Mouse (Mus musculus): ENCODE measurements around the gene Acaa1b. TPM values are rescaled to one million over a fixed set of nuclear protein-coding genes. Genes with fewer than 3 reads are reported as not detected.
A peak's percentile ranks its signal among the peaks of the same experiment; 100 is the strongest.

Gene Acaa1b
- polyA plus RNA-seq, 1 experiment from 2014 or later: 3.8 TPM

- H3K4me1 ChIP-seq: no peaks in the 10 kb centered on the region
- no peak overlapping the region for H3K27ac ChIP-seq
- H3K9ac ChIP-seq: no peak overlapping the region
- H3K27me3 ChIP-seq: no peaks in the 10 kb centered on the region
- no peaks in the 10 kb centered on the region for H3K9me3 ChIP-seq
- H3K4me3 ChIP-seq: no peak overlapping the region
- no peaks in the 10 kb centered on the region for H3K36me3 ChIP-seq
- H3K4me2 ChIP-seq: no peak overlapping the region
- no peak for ATAC-seq (ENCODE audit: insufficient number of reproducible peaks, insufficient read depth, low FRiP score, low TSS enrichment, low read depth)
- WGBS: 79% methylated on average over 7 of the region's 7 CpGs
Measured at GRCm38 (mm10) chr9:119164743-119165142, 7.8 kb upstream of the Acaa1b start.

- ATAC-seq (ENCODE audit: insufficient number of reproducible peaks, insufficient read depth, low FRiP score, low TSS enrichment, low read depth): no peak
- Histone ChIP-seq H3K4me1 (peaks cover 4% of the 10 kb centered on the region; the same call in 1 of the 2 replicates), H3K4me3 (no peak overlapping the region), H3K27me3 (peaks cover 24% of the 10 kb centered on the region), H3K4me2 (no peak overlapping the region), H3K27ac (no peak overlapping the region), H3K9me3 (no peaks in the 10 kb centered on the region), H3K9ac (no peak overlapping the region), H3K36me3 (no peaks in the 10 kb centered on the region)
- WGBS: 85% methylated on average over 3 of the region's 3 CpGs
Measured at GRCm38 (mm10) chr9:119160689-119161088, 3.8 kb upstream of the Acaa1b start.

DNA sequence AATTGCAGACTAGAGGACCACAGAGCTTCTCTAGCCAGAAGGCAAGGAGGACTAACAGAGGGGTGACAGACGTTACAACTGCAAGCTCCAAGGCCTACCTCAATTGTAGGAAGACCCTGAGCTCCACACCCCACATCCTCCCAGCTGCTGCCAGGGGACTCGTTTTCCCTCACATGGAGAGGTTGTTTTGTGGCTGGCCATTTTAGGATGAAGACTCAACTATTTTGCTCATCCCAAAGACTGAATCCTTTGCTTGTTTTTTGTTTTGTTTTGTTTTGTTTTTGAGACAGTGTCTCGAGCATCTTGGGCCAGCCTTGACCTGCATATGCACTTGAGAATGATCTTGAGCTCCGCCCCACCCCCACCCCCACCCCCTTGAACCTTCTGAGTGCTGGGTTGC, 2.0 kb upstream of the Acaa1b start, which contains the start of gene Gm47289:
TSS of gene Gm47289 (plus strand) at position 301 of the 400 bp plus-strand sequence.
- Histone ChIP-seq H3K27me3 (peaks cover 35% of the 10 kb centered on the region), H3K4me2 (no peak within 1 kb of the TSS), H3K9ac (no peak within 1 kb of the TSS), H3K9me3 (no peaks in the 10 kb centered on the region), H3K27ac (no peak within 1 kb of the TSS), H3K4me3 (no peak within 1 kb of the TSS), H3K4me1 (peaks cover 4% of the 10 kb centered on the region; the same call in 1 of the 2 replicates), H3K36me3 (no peaks in the 10 kb centered on the region)
- WGBS: 56% methylated on average over 4 of the region's 4 CpGs
- no peak for ATAC-seq (ENCODE audit: insufficient number of reproducible peaks, insufficient read depth, low FRiP score, low TSS enrichment, low read depth)

- H3K27ac ChIP-seq: no peak overlapping the region
- H3K4me2 ChIP-seq: peak overlapping the region; percentile 75
- peaks cover 35% of the 10 kb centered on the region for H3K27me3 ChIP-seq
- H3K9ac ChIP-seq: peak overlapping the region; percentile 63; the same call in 1 of the 2 replicates
- H3K36me3 ChIP-seq: no peaks in the 10 kb centered on the region
- H3K9me3 ChIP-seq: no peaks in the 10 kb centered on the region
- WGBS: 48% methylated on average over 7 of the region's 7 CpGs
- H3K4me1 ChIP-seq: peaks cover 4% of the 10 kb centered on the region; the same call in 1 of the 2 replicates
- no peak for ATAC-seq (ENCODE audit: insufficient number of reproducible peaks, insufficient read depth, low FRiP score, low TSS enrichment, low read depth)
- peak overlapping the region; percentile 53; the same call in 1 of the 2 replicates for H3K4me3 ChIP-seq
Measured at GRCm38 (mm10) chr9:119155826-119156225, 1.1 kb downstream of the Acaa1b start.

- WGBS: 76% methylated on average over 8 of the region's 8 CpGs
- H3K9me3 ChIP-seq: no peaks in the 10 kb centered on the region
- H3K27me3 ChIP-seq: peaks cover 35% of the 10 kb centered on the region
- H3K4me3 ChIP-seq: no peak overlapping the region
- peaks cover 4% of the 10 kb centered on the region; the same call in 1 of the 2 replicates for H3K4me1 ChIP-seq
- H3K4me2 ChIP-seq: no peak overlapping the region
- no peak overlapping the region for H3K9ac ChIP-seq
- H3K27ac ChIP-seq: no peak overlapping the region
- H3K36me3 ChIP-seq: no peaks in the 10 kb centered on the region
- ATAC-seq (ENCODE audit: insufficient number of reproducible peaks, insufficient read depth, low FRiP score, low TSS enrichment, low read depth): no peak
Measured at GRCm38 (mm10) chr9:119155416-119155815, 1.5 kb downstream of the Acaa1b start.

DNA sequence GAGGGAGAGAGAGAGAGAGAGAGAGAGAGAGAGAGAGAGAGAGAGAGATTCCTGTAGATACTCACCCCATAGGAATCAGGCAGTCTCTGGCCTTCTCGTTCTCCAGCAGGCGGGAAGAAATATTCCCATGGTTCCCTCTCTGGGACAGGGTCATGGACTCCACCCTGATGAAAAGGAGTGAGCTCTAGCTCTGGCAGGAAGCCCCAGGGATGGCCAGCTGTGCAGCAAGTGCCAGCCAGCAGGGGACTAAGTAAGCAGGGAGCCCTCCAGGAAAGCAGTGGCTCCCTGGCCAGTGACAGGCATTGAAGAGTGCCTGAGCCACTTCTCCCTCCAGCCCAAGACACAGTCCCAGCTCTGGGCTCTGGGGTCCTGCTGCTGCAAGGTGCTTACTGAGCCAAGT, 5.1 kb downstream of the Acaa1b start:
- 70% methylated on average over 2 of the region's 2 CpGs for WGBS
- H3K27me3 ChIP-seq: peaks cover 20% of the 10 kb centered on the region
- H3K9ac ChIP-seq: no peak overlapping the region
- ATAC-seq (ENCODE audit: insufficient number of reproducible peaks, insufficient read depth, low FRiP score, low TSS enrichment, low read depth): no peak
- no peak overlapping the region for H3K27ac ChIP-seq
- H3K36me3 ChIP-seq: no peaks in the 10 kb centered on the region
- no peaks in the 10 kb centered on the region for H3K9me3 ChIP-seq
- no peak overlapping the region for H3K4me3 ChIP-seq
- H3K4me2 ChIP-seq: no peak overlapping the region
- H3K4me1 ChIP-seq: peaks cover 4% of the 10 kb centered on the region; the same call in 1 of the 2 replicates

- H3K4me3 ChIP-seq: no peak overlapping the region
- 20% methylated on average over 5 of the region's 5 CpGs for WGBS
- H3K9ac ChIP-seq: no peak overlapping the region
- H3K27ac ChIP-seq: no peak overlapping the region
- no peaks in the 10 kb centered on the region for H3K36me3 ChIP-seq
- no peak overlapping the region for H3K4me2 ChIP-seq
- no peaks in the 10 kb centered on the region for H3K4me1 ChIP-seq
- ATAC-seq (ENCODE audit: insufficient number of reproducible peaks, insufficient read depth, low FRiP score, low TSS enrichment, low read depth): no peak
- no peaks in the 10 kb centered on the region; the same call in 1 of the 2 replicates for H3K27me3 ChIP-seq
- no peaks in the 10 kb centered on the region for H3K9me3 ChIP-seq
Measured at GRCm38 (mm10) chr9:119149601-119150000, 7.3 kb downstream of the Acaa1b start.

DNA sequence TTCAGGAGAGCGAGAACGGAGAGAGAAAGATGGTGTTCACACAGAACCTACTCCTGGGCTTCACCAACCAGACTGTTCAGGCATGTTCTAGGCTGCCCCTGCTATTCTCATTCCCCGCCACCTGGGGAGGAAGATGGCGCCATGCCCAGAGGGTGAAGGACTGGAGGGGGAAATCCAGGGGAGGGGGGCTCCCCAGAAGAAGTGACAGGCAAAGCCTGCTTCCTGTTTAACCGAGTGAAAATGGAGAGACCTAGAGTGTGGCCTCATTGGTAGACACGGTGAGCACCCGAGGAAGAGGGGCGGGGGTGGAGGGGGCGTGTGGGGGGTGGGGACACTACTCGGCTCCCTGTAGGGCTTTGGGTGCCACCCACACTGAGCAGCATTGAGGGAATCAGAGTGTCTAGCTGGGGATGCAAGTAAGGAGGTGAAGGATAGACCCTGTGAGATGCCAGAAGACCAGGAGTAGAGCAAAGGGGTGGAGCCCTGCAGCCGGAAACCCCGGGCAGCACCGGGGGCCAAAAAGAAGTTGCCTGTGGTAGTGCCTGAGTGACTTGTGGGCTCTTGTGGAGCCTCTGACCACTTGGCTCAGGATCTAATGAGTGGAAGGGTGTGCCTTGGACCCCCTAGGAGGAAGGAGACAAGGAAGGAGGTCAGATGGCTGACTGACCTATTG, 10.7 kb downstream of the Acaa1b start:
- Histone ChIP-seq H3K9ac (no peak overlapping the region), H3K27ac (no peak overlapping the region), H3K4me3 (no peak overlapping the region), H3K4me1 (no peaks in the 10 kb centered on the region), H3K36me3 (no peaks in the 10 kb centered on the region), H3K27me3 (no peaks in the 10 kb centered on the region), H3K9me3 (no peaks in the 10 kb centered on the region), H3K4me2 (no peak overlapping the region)
- WGBS: 68% methylated on average over 13 of the region's 13 CpGs
- peak; percentile 29; the same call in 1 of the 2 replicates for ATAC-seq (ENCODE audit: insufficient number of reproducible peaks, insufficient read depth, low FRiP score, low TSS enrichment, low read depth)

- no peaks in the 10 kb centered on the region for H3K9me3 ChIP-seq
- no peaks in the 10 kb centered on the region for H3K4me1 ChIP-seq
- H3K36me3 ChIP-seq: no peaks in the 10 kb centered on the region
- no peak overlapping the region for H3K27ac ChIP-seq
- H3K27me3 ChIP-seq: no peaks in the 10 kb centered on the region
- WGBS: 51% methylated on average over 6 of the region's 6 CpGs
- no peak for ATAC-seq (ENCODE audit: insufficient number of reproducible peaks, insufficient read depth, low FRiP score, low TSS enrichment, low read depth)
- no peak overlapping the region for H3K4me2 ChIP-seq
- H3K9ac ChIP-seq: no peak overlapping the region
- H3K4me3 ChIP-seq: no peak overlapping the region
Measured at GRCm38 (mm10) chr9:119145638-119146037, 11.3 kb downstream of the Acaa1b start.

DNA sequence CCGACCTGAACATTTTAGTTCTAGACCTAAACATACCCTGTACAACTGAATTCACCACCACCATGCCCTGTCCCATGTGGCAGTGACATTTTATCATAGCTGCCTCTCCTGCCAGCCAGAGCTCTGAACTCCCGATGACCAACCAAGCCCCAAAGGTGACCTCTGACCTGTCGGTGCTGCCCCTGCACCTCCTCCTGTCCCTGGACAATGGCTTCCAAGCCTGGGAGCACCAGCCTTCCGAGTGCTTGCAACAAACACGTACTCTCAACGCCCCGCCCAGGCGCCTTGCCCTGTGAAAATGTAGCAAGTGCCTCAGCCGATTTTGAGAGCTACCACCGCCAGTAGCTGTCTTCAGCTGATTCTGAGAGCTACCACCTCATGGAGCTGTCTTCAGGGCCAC, 11.8 kb downstream of the Acaa1b start:
- Histone ChIP-seq H3K9ac (no peak overlapping the region), H3K27me3 (no peaks in the 10 kb centered on the region), H3K9me3 (no peaks in the 10 kb centered on the region), H3K27ac (no peak overlapping the region), H3K4me3 (no peak overlapping the region), H3K4me1 (no peaks in the 10 kb centered on the region), H3K4me2 (no peak overlapping the region), H3K36me3 (no peaks in the 10 kb centered on the region)
- WGBS: 53% methylated on average over 10 of the region's 10 CpGs
- no peak for ATAC-seq (ENCODE audit: insufficient number of reproducible peaks, insufficient read depth, low FRiP score, low TSS enrichment, low read depth)

- no peak for ATAC-seq (ENCODE audit: insufficient number of reproducible peaks, insufficient read depth, low FRiP score, low TSS enrichment, low read depth)
- Histone ChIP-seq H3K36me3 (no peaks in the 10 kb centered on the region), H3K4me2 (no peak overlapping the region), H3K9ac (no peak overlapping the region), H3K4me3 (no peak overlapping the region), H3K27ac (no peak overlapping the region), H3K9me3 (no peaks in the 10 kb centered on the region), H3K27me3 (no peaks in the 10 kb centered on the region), H3K4me1 (no peaks in the 10 kb centered on the region)
- WGBS: 77% methylated on average over 8 of the region's 8 CpGs
Measured at GRCm38 (mm10) chr9:119144696-119145095, 12.2 kb downstream of the Acaa1b start.

- no peak for ATAC-seq (ENCODE audit: insufficient number of reproducible peaks, insufficient read depth, low FRiP score, low TSS enrichment, low read depth)
- H3K9ac ChIP-seq: no peak overlapping the region
- no peaks in the 10 kb centered on the region for H3K27me3 ChIP-seq
- no peaks in the 10 kb centered on the region for H3K4me1 ChIP-seq
- no peak overlapping the region for H3K4me3 ChIP-seq
- H3K36me3 ChIP-seq: no peaks in the 10 kb centered on the region
- H3K9me3 ChIP-seq: no peaks in the 10 kb centered on the region
- no peak overlapping the region for H3K27ac ChIP-seq
- H3K4me2 ChIP-seq: no peak overlapping the region
- 70% methylated on average over 9 of the region's 9 CpGs for WGBS
Measured at GRCm38 (mm10) chr9:119143372-119143771, 13.5 kb downstream of the Acaa1b start.

Data from embryonic facial prominence, embryonic 13.5 days (tissue).